Mouse (Mus musculus): ENCODE results near the gene Mad1l1. TPM values are rescaled to one million over a fixed set of nuclear protein-coding genes. Genes with fewer than 3 reads are reported as not detected.
"Not testable (repeated sequence)": the region's sequence is repeated elsewhere in the genome, so short reads cannot be mapped to it uniquely, and the experiment has no call there.

Mad1l1 gene
- 32.2 and 32.5 TPM in 2 replicates for polyA plus RNA-seq (2015; fragmentation: Nextera tagmentation; extraction: Ambion mirVana)

DNA sequence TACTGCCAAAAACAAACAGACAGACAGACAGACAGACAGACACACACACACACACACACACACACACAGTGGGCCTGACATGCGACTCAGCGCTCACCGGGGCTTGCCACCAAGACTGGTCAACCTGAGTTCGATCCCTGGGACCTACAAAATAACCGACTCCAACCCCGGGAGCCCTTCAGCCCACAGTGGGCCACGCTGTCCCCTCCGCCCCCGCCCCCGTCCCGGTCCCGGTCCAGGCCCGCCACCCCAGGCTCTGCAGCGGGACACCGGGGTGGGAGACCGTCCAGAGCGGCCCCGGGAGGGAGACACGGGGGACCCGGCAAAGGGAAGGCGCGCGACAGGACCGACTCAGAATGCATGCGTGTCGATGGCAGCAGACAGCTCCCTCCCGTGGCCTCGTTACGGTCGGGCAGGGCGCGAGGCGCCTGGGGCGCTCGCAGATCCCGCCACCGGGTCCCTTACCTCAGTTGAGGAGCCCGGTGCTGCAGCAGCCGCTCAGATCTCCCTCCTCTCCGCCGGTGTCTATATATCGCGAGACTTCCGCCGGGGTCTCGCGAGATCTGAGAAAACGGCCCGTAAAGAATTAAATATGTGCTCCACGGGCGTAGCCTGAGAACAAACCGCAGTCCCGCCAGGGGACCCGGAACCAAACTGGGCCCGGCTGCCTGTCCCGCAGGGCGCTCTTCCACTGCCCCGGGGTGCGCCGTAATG lies at the start of gene Mad1l1, which contains the start of gene Nudt1:
Gene Mad1l1, minus strand, starts transcription at position 511 of the 714 bp plus-strand sequence.
Gene Nudt1, plus strand, starts transcription at position 615 of the 714 bp plus-strand sequence.
- Histone ChIP-seq H3K4me3 (ENCODE audit: low read length) (peak within 1 kb of the TSS; percentile 62), H3K4me2 (ENCODE audit: low read length) (peak within 1 kb of the TSS; percentile 80), H3K36me3 (ENCODE audit: control insufficient read depth, insufficient read depth, low read length) (no peaks in the 10 kb centered on the region), H3K9me3 (ENCODE audit: control insufficient read depth, low read length) (no peaks in the 10 kb centered on the region), H3K27ac (ENCODE audit: low read depth, low read length) (peak within 1 kb of the TSS; percentile 73), H3K4me1 (ENCODE audit: control insufficient read depth, insufficient read depth, low read depth, low read length) (peaks cover 8% of the 10 kb centered on the region), H3K9ac (ENCODE audit: low read depth, low read length) (peak within 1 kb of the TSS; percentile 86), H3K27me3 (replicated peaks; ENCODE audit: control insufficient read depth, insufficient read depth, low read length) (no peaks in the 10 kb centered on the region)
- under 1% methylated on average over 60 of the region's 60 CpGs for WGBS
- ATAC-seq = peak; percentile 94

DNA sequence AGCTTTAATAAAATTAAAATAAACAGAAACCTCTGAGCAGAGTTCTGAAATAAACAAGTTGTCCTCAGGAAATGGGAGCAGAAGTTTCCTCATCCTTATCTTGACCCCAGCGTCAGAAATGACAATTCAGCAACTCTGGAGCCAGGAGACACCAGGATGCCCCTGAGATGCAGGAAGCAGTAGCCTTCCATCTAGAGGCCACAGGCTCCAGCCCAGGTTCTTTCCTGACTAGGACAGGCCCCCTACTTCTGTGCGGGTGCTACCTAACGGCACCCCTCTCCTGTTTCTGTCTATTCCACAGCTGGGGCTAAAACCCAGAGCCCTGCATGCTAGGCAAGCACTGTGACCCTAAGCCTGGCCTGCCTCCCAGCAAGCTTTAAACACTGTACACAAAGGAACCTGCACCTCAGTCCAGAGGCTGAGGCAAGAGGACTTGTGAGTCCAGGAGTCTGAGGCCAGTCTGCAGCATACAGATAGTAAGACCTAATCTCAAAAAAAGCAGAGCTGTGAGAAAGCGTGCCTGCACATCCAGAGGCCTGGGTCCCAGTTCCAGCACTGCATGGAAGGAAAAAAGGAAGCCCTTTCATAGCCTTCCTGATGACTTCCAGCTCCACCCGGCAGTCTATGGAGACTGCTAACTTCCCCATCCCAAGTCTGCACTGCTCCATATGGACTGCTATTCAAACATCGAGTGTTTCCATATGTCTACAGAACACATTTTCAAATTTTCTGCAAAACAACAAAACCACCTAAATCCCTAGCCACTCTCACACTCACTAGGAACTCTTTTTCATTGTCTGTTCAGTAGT lies 49.3 kb upstream of the Mad1l1 start:
- no peak overlapping the region for H3K4me2 ChIP-seq (ENCODE audit: low read length)
- no peaks in the 10 kb centered on the region; the same call in 1 of the 2 replicates for H3K4me1 ChIP-seq (ENCODE audit: control insufficient read depth, insufficient read depth, low read depth, low read length)
- no peaks in the 10 kb centered on the region for H3K27me3 ChIP-seq (replicated peaks; ENCODE audit: control insufficient read depth, insufficient read depth, low read length)
- no peak for ATAC-seq
- H3K9ac ChIP-seq (ENCODE audit: low read depth, low read length) = no peak overlapping the region
- 82% methylated on average over 6 of the region's 6 CpGs for WGBS
- H3K4me3 ChIP-seq (ENCODE audit: low read length) = no peak overlapping the region
- no peak overlapping the region for H3K27ac ChIP-seq (ENCODE audit: low read depth, low read length)
- H3K9me3 ChIP-seq (ENCODE audit: control insufficient read depth, low read length) = no peaks in the 10 kb centered on the region
- H3K36me3 ChIP-seq (ENCODE audit: control insufficient read depth, insufficient read depth, low read length) = no peaks in the 10 kb centered on the region

DNA sequence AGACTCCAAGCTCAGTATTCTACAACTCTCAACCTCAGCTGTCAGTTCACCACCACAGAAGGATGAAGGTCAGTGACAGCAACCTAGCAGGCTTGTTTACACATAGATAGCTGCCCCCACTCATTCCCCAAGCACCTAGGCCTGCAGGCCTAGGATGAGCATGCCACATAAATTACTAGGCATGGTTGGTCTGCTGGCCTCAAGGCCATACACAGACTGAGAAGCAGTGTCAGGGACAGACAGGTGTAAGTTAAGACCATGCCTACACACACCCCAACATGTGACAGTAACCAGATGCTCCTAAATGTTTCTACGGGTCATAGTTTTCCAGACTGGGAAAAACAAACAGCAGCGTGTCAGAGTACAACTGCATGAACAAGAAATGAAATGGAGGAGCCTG lies 48.1 kb upstream of the Mad1l1 start:
- no peak for ATAC-seq
- Histone ChIP-seq H3K27ac (ENCODE audit: low read depth, low read length) (no peak overlapping the region), H3K9ac (ENCODE audit: low read depth, low read length) (no peak overlapping the region), H3K4me1 (ENCODE audit: control insufficient read depth, insufficient read depth, low read depth, low read length) (no peaks in the 10 kb centered on the region; the same call in 1 of the 2 replicates), H3K4me2 (ENCODE audit: low read length) (no peak overlapping the region), H3K36me3 (ENCODE audit: control insufficient read depth, insufficient read depth, low read length) (no peaks in the 10 kb centered on the region), H3K9me3 (ENCODE audit: control insufficient read depth, low read length) (no peaks in the 10 kb centered on the region), H3K4me3 (ENCODE audit: low read length) (no peak overlapping the region), H3K27me3 (replicated peaks; ENCODE audit: control insufficient read depth, insufficient read depth, low read length) (no peaks in the 10 kb centered on the region)
- 90% methylated on average over 2 of the region's 2 CpGs for WGBS

DNA sequence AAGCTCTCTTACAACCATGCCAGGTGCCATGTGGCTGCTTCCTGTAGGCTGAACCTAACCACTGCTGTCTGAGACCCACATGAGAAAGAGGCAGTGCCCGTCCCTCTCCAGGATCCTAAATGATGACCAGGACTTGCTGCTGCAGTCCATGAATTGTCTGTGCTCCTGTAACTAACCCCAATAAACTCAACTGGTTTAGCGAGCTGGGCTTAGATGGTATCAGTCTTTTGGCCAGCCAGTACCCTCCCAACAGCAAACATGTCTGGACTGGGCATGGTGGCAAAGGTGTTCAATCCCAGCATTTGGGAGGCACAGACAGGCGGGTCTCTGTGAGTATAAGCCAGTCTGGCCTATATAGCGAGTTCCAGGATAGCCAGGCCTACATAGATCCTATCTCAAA lies 47.6 kb upstream of the Mad1l1 start:
- 95% methylated on average over 4 of the region's 4 CpGs for WGBS
- ATAC-seq = no peak
- no peaks in the 10 kb centered on the region for H3K27me3 ChIP-seq (replicated peaks; ENCODE audit: control insufficient read depth, insufficient read depth, low read length)

GRCm38 (mm10) chr5:140368126-140368525 lies 46.8 kb upstream of the Mad1l1 start:
- 73% methylated on average over 2 of the region's 2 CpGs for WGBS
- H3K9ac ChIP-seq (ENCODE audit: low read depth, low read length); H3K36me3 ChIP-seq (ENCODE audit: control insufficient read depth, insufficient read depth, low read length); H3K9me3 ChIP-seq (ENCODE audit: control insufficient read depth, low read length); H3K4me2 ChIP-seq (ENCODE audit: low read length); H3K4me1 ChIP-seq (ENCODE audit: control insufficient read depth, insufficient read depth, low read depth, low read length); H3K27ac ChIP-seq (ENCODE audit: low read depth, low read length); H3K4me3 ChIP-seq (ENCODE audit: low read length); ATAC-seq; H3K27me3 ChIP-seq (replicated peaks; ENCODE audit: control insufficient read depth, insufficient read depth, low read length): not testable (repeated sequence)

More for the DNA sequence above, 47.6 kb upstream of the Mad1l1 start:
- Histone ChIP-seq H3K4me3 (ENCODE audit: low read length) (no peak overlapping the region), H3K27ac (ENCODE audit: low read depth, low read length) (no peak overlapping the region), H3K9ac (ENCODE audit: low read depth, low read length) (no peak overlapping the region), H3K4me2 (ENCODE audit: low read length) (no peak overlapping the region), H3K36me3 (ENCODE audit: control insufficient read depth, insufficient read depth, low read length) (no peaks in the 10 kb centered on the region), H3K4me1 (ENCODE audit: control insufficient read depth, insufficient read depth, low read depth, low read length) (no peaks in the 10 kb centered on the region), H3K9me3 (ENCODE audit: control insufficient read depth, low read length) (no peaks in the 10 kb centered on the region)

- ATAC-seq = no peak
- no peak overlapping the region for H3K9ac ChIP-seq (ENCODE audit: low read depth, low read length)
- no peak overlapping the region for H3K27ac ChIP-seq (ENCODE audit: low read depth, low read length)
- no peaks in the 10 kb centered on the region for H3K36me3 ChIP-seq (ENCODE audit: control insufficient read depth, insufficient read depth, low read length)
- H3K27me3 ChIP-seq (replicated peaks; ENCODE audit: control insufficient read depth, insufficient read depth, low read length) = no peaks in the 10 kb centered on the region
- no peak overlapping the region for H3K4me3 ChIP-seq (ENCODE audit: low read length)
- WGBS = 95% methylated on average over 5 of the region's 5 CpGs
- no peaks in the 10 kb centered on the region for H3K4me1 ChIP-seq (ENCODE audit: control insufficient read depth, insufficient read depth, low read depth, low read length)
- H3K9me3 ChIP-seq (ENCODE audit: control insufficient read depth, low read length) = no peaks in the 10 kb centered on the region
- no peak overlapping the region for H3K4me2 ChIP-seq (ENCODE audit: low read length)
Observed at GRCm38 (mm10) chr5:140364415-140364814, 43.1 kb upstream of the Mad1l1 start.

DNA sequence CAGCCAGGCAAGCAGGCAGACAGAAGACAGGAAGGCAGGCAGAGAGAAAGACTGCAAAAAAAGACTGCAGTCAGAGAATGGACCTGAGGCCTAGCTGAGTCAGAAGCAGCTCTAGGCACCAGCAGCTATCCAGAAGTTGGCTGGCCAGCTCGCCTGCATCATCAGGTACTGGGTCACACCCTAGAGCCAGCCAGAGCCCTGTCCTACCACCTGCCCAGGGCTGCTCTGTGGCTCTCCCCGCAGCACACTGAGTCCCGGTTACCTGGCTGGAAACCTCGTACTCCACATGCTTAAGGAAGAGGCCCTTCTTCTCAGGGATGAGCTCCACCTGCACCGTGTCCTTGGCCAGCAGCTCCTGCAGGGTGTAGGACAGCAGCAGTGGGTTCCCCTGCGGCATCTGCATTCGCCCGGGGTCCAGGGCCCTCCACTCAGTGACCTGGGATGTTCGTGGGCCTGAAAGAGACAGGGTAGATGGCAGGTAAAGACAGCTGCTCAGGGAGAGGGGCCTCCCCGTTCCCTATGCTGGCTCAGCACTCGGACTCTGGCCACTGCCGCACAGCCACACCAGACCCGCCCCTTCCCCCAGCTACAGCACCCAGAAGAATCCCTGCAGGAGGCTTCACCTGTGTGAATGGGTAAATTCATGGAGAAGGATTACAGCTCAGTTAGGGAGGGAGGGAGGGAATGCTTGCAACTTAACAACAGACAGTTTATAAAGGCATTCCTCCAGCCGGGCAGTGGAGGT lies 38.8 kb upstream of the Mad1l1 start:
- Histone ChIP-seq H3K36me3 (ENCODE audit: control insufficient read depth, insufficient read depth, low read length) (peaks cover 11% of the 10 kb centered on the region), H3K27ac (ENCODE audit: low read depth, low read length) (no peak overlapping the region), H3K4me2 (ENCODE audit: low read length) (no peak overlapping the region), H3K9ac (ENCODE audit: low read depth, low read length) (no peak overlapping the region), H3K4me3 (ENCODE audit: low read length) (no peak overlapping the region), H3K9me3 (ENCODE audit: control insufficient read depth, low read length) (no peaks in the 10 kb centered on the region), H3K27me3 (replicated peaks; ENCODE audit: control insufficient read depth, insufficient read depth, low read length) (no peaks in the 10 kb centered on the region), H3K4me1 (ENCODE audit: control insufficient read depth, insufficient read depth, low read depth, low read length) (no peaks in the 10 kb centered on the region)
- WGBS = 84% methylated on average over 14 of the region's 14 CpGs
- ATAC-seq = no peak

GRCm38 (mm10) chr5:140357466-140357865 lies 36.1 kb upstream of the Mad1l1 start:
- H3K36me3 ChIP-seq (ENCODE audit: control insufficient read depth, insufficient read depth, low read length) = peaks cover 25% of the 10 kb centered on the region
- 95% methylated on average over 3 of the region's 3 CpGs for WGBS

GRCm38 (mm10) chr5:140355934-140356333 lies 34.6 kb upstream of the Mad1l1 start:
- 81% methylated on average over 11 of the region's 11 CpGs for WGBS
- H3K4me2 ChIP-seq (ENCODE audit: low read length) = no peak overlapping the region
- no peaks in the 10 kb centered on the region for H3K27me3 ChIP-seq (replicated peaks; ENCODE audit: control insufficient read depth, insufficient read depth, low read length)
- no peak overlapping the region for H3K4me3 ChIP-seq (ENCODE audit: low read length)
- H3K9me3 ChIP-seq (ENCODE audit: control insufficient read depth, low read length) = no peaks in the 10 kb centered on the region
- H3K27ac ChIP-seq (ENCODE audit: low read depth, low read length) = no peak overlapping the region
- no peak overlapping the region; the same call in 1 of the 2 replicates for H3K9ac ChIP-seq (ENCODE audit: low read depth, low read length)
- H3K36me3 ChIP-seq (ENCODE audit: control insufficient read depth, insufficient read depth, low read length) = peaks cover 36% of the 10 kb centered on the region
- H3K4me1 ChIP-seq (ENCODE audit: control insufficient read depth, insufficient read depth, low read depth, low read length) = no peaks in the 10 kb centered on the region
- no peak for ATAC-seq

More at GRCm38 (mm10) chr5:140357466-140357865, 36.1 kb upstream of the Mad1l1 start:
- Histone ChIP-seq H3K27me3 (replicated peaks; ENCODE audit: control insufficient read depth, insufficient read depth, low read length) (no peaks in the 10 kb centered on the region), H3K4me3 (ENCODE audit: low read length) (no peak overlapping the region), H3K9me3 (ENCODE audit: control insufficient read depth, low read length) (no peaks in the 10 kb centered on the region), H3K4me2 (ENCODE audit: low read length) (no peak overlapping the region), H3K27ac (ENCODE audit: low read depth, low read length) (no peak overlapping the region), H3K4me1 (ENCODE audit: control insufficient read depth, insufficient read depth, low read depth, low read length) (no peaks in the 10 kb centered on the region), H3K9ac (ENCODE audit: low read depth, low read length) (no peak overlapping the region)
- ATAC-seq = no peak
